Mouse (Mus musculus): Measurements from ENCODE around the gene Gucd1.
"Not testable (repeated sequence)": the region's sequence is repeated elsewhere in the genome, so short reads cannot be mapped to it uniquely, and the experiment has no call there.

Gene Gucd1

GRCm38 (mm10) chr10:75535423-75535822 is 17.7 kb upstream of the Gucd1 start:
- DNase-seq (ENCODE audit: low read depth, low spot score) = no peak

GRCm38 (mm10) chr10:75534934-75535333 is 17.2 kb upstream of the Gucd1 start:
- no peak for DNase-seq (ENCODE audit: low read depth, low spot score)

DNA sequence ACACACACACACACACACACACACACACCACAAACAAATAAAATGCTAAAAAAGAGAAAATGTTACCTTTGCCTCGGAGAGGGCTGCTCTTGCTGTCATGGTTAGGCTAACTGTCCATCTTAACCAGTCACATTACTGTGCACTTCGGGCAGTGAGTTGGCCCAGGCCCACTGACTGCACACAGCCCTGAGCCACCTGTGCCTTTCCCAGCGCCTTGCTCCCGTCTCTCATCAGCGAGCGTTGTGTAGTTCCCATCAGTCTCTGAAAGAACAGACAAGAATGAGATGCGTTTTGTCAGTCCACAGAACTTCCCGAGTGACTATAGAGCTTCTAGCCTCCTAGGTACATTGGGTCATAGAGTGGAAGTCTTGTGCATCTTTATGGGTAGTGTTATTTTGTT is 16.4 kb upstream of the Gucd1 start:
- DNase-seq (ENCODE audit: low read depth, low spot score) = no peak

- no peak for DNase-seq (ENCODE audit: low read depth, low spot score)
Measured at GRCm38 (mm10) chr10:75531532-75532090, 13.8 kb upstream of the Gucd1 start.

- no peak for DNase-seq (ENCODE audit: low read depth, low spot score)
Measured at GRCm38 (mm10) chr10:75530322-75530721, 12.6 kb upstream of the Gucd1 start.

DNA sequence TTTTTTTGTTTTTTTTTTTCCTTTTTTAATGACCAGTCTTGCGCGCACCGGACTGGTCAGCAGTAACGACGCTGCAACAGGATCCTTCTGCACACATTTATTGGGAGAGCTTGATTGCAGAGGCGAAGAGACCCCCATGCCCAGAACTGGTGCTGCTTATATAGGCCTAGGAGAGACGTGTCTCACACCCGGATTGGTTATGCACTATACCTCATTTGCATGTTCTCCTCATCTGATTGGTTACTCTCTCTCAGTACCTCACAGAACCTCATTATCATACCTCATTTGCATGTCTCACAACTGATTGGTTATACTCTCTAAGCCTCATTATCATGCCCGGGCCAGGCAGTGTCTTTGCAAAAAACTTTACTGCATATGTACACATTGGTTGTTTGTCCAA is 7.7 kb upstream of the Gucd1 start:
- DNase-seq (ENCODE audit: low read depth, low spot score) = not testable (repeated sequence)

- no peak for DNase-seq (ENCODE audit: low read depth, low spot score)
Measured at GRCm38 (mm10) chr10:75521643-75522042, 3.9 kb upstream of the Gucd1 start.

GRCm38 (mm10) chr10:75520581-75520980 is 2.8 kb upstream of the Gucd1 start:
- DNase-seq (ENCODE audit: low read depth, low spot score) = no peak

DNA sequence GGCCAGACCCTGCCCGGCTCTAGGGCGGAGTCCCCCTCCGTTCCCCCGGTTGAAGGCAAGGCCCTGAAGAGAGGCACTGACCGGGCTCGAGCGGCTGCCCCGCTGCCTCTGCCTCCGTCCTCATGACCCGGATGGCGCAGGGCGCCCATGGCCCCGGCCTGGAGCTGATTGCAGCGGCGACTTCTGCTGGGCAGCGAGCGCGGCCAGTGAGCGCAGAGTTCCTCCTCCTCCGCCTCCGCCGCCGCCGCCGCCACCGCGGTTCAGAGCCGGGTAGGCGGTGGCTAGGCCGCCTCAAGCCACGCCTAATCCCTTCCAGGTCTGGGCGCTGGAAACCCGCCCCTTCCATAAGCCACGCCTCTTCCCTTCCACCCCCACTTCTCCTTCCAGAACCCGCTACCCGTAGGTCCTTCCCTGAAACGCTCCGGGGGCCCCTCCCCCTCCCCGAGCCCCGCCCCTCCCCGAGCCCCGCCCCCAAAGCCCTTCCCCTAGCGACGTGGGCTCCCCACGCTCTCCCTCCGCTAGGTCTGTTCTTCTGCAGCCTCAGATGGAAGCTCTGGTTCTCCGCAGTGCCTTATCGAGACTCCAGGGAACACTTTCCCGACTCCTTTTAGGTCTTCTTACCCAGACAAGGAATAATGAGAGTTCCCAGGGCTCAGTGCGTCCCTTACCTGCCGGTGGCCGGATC is 557 bp downstream of the Gucd1 start, which contains the start of gene Snrpd3:
Gene Snrpd3, plus strand, starts transcription at position 479 of the 685 bp plus-strand sequence.
- peak; percentile 92 for DNase-seq (ENCODE audit: low read depth, low spot score)

GRCm38 (mm10) chr10:75516724-75517072 is 1.1 kb downstream of the Gucd1 start:
- DNase-seq (ENCODE audit: low read depth, low spot score) = peak; percentile 3

DNA sequence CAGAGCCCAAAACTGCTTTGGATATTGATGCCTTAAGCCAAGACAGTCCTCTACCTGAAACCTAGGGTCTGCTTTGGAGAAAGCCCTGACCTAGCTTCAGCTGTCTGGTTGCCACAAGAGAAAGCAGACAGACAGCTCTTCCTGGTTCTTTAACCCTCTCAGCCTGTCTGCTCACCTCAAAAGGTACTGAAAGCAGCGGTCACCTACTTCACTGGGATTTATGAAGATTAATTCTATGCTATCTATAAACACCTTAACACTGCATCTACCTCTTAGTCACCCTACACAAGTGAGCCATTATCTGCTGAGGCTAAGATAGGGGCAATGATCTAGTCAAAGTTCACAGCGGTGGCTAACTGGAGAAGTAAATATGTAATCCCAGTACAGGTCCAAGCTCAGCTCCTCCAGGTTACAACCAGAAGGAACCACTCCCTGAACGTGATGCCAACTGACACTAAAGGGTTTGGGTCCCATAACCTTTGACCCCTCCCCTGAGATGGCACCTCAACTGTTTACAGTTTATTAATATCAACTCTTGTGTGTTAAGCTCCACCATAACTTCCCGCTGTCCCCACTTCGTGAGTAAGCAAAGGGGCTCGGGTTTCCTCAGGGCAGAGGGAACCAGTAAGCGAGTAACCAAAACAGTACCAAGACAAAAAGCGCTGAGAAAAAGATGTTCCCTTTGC is 1.6 kb downstream of the Gucd1 start:
- DNase-seq (ENCODE audit: low read depth, low spot score) = no peak

DNA sequence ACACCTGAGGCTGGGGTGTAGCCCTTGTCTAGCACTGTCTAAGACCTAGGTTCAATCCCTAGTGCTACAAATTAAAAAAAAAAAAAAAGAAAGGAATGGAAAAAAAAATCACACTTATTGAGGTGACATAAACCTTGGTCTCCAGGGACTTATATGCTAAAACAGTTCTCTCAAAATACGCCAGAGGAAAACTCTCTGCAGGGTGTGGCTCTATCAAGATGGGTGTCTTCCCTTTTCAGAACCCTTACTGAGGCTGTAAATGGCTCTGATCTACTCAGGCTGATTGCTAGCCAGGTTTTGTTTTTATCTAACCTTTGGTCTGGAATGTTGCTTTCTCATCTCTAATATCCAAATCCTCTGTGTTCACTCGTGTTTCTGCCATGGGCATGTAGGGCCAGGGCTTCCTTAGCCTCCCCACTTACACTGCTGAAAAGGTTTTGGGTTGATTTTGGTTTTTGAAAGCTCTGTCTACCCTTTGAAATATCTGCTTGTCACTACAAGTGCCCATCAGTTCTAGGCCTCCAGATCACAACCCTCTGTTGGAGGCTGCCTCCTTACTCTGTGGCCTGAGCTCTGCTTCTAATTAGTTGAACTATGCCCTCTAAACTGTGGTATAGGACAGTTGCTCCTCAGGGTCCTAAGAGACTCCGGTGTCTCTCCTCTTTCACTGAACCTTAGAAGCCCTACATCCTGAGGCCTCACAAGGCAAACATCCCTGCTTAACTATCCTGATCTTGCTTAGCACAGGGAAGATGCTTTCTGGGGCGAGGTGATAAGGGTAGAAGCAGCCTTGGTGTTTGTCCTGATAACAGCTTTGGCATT is 2.3 kb downstream of the Gucd1 start:
- no peak for DNase-seq (ENCODE audit: low read depth, low spot score)

DNA sequence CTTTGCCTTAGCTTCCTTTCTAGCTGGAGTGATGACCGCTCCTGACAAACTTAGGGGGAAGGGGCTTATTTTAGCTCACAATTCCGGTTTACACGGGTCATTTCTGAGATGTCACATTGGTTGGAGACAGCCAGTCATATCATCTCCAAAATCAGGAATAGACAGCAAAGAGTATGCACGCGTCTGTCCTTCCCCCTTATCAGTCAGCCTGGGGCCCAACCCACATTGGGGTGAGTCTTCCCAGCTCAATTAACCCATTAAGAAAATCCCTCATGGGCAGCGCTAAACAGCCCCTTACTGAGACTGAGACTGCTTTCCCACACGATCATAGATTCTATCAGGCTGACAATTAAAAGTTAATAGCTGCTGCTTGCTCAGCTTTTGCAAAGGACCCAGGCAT is 3.4 kb downstream of the Gucd1 start:
- no peak for DNase-seq (ENCODE audit: low read depth, low spot score)

GRCm38 (mm10) chr10:75513306-75514067 is 4.3 kb downstream of the Gucd1 start:
- DNase-seq (ENCODE audit: low read depth, low spot score) = no peak

DNA sequence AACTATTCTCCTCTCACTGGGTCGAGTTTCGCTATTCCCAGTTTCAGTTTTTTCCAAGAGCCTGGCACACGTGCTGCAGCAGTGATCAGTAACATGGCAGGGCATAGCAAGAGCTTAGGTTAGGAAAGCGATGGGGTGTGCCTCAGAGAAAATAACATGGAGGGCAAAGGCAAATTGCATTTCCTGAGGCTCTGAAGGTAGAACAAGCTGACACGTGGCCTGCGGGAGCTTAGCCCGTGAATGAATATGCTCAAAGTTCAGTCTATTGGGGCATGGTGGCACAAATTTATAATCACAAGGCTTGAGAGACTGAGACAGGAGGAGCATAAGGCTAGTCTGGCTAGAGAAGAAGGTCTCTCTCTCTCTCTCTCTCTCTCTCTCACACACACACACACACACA is 5.0 kb downstream of the Gucd1 start:
- DNase-seq (ENCODE audit: low read depth, low spot score) = no peak

DNA sequence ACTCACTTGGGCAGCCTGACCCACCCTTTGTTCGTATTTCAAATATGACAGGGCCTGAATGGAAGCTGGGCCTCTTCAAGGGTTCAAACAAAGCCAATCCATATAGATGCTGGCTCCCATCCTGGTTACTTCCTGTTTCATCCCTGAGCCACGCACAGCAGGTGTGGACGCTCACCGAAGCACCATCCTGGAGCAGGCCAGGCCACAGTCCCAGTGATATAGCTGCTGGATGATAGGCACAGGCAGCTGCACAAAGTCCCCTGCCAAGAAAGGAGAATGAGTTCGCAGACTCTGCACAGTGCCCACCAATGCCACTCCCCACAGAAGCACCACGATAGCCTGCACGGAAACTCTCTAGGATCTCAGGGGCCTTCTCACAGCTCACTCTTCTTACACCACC is 5.9 kb downstream of the Gucd1 start:
- no peak for DNase-seq (ENCODE audit: low read depth, low spot score)

DNA sequence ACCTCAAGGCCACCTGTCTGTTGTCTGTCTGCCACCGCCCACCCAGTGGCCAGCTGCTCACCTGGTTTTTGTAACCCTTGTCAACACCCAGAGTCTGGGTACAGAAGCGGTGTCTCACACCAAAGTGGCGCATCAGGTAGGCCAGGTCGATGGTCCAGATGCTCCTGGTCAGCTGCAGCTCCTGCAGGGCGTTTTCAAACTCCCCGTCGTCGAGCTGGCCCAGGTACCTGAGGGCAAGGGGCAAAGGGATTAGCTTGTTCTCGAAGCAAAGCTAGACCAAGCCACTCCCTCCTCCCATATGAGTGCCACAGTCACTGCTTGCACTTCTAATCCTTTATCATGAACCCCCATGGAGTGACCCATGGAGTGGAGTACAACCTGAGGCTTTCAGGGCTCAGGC is 6.7 kb downstream of the Gucd1 start:
- DNase-seq (ENCODE audit: low read depth, low spot score) = no peak

DNA sequence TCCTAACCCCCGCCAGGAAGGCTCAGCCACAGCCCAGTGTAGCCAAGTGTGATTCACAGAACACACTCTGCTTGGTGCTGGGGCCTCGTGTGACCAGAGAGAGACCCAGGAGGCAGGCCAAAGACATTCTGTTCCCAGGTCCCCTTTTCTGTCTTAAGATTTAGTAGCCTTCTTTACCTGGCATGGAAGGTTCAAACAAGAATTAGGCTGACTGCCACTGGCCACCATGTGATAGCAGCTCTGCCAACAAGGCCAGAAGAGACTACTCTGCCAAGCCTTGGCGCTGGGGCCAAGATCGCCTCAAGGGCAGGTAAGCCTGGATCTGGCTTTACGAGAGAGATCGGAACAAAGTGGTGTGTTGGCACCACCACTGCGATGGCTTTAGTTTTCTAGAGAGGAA is 7.3 kb downstream of the Gucd1 start:
- DNase-seq (ENCODE audit: low read depth, low spot score) = no peak

GRCm38 (mm10) chr10:75505928-75506327 is 11.8 kb downstream of the Gucd1 start:
- not testable (repeated sequence) for DNase-seq (ENCODE audit: low read depth, low spot score)

DNA sequence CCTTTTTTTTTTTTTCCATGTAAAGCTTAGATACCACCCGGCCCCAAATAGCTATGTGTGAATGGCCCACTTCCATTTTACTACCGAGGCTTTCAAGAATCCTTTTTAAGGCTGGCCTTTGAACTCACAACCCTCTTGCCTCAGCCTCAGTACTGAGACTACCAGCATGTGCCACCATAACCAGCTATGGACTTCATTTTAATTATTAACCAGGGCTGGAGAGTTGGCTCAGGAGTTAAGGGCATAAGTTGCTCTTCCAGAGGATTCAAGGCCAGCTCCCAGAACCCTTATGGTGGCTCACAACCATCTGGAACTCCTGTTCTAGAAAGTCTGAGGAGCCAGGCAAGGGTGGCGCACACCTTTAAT is 12.7 kb downstream of the Gucd1 start:
- no peak for DNase-seq (ENCODE audit: low read depth, low spot score)

Data from brain, embryonic 18.5 days (tissue).